Mouse (Mus musculus): ENCODE measurements around the gene Chn2.

DNA sequence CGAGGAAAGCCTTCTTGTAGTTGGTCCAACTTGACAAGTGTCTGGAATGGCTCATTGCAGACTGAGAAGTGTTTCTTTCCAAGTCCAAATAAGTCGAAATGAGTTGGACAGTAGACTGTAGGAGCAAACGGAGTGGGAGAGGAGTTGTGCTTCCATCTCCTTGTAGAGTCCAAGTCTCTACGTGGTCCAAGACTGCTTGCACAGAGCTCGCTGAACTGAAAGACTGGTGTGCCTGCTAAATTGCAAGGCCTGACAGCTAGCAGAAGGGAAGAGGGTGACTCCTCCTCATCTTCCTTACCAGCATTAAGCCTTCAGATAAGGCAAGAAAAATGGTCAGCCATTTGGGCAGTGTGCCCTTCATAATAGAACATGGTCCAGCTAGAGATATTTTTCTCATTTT is 111.5 kb downstream of the Chn2 start:
- TF ChIP-seq POLR2A (IDR thresholded peaks at IDR 0.05; ENCODE audit: borderline replicate concordance, extremely low read depth, low read depth, low read length) (no peak), CTCF (IDR thresholded peaks at IDR 0.05; ENCODE audit: insufficient read depth, low read length) (no peak)

Data from lung, adult 2 months (tissue).